Mouse (Mus musculus): ENCODE measurements around the gene Glra4. TPM values are rescaled to one million over a fixed set of nuclear protein-coding genes. Genes with fewer than 3 reads are reported as not detected.

The Glra4 gene
- not detected in 2 replicates for polyA plus RNA-seq (2016; fragmentation: Nextera tagmentation; extraction: Ambion mirVana)

DNA sequence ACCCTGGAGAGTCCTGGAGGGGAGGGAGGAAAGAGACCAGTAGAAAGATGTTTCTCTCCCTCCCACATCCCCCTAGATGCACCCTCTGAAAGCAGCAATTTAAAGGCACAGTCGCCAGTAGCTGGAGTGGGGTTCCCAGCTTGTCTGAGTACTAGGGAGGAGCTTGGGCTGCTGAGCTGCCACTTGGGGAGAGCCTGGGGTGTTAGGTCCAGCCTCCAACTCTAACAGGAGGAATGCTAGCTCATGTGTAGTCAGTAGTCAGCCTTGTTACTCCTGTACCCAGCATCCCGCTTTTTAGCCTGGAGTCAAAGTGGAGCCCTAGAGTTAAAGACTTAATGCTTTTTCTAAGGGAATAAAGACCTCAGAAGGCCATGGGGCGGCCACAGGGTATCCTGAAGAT, at the start of gene Glra4:
Gene Glra4, minus strand, starts transcription at position 101 of the 400 bp plus-strand sequence.
- Histone ChIP-seq H3K9ac (no peak within 1 kb of the TSS), H3K4me2 (no peak within 1 kb of the TSS), H3K9me3 (replicated peaks) (no peaks in the 10 kb centered on the region), H3K27me3 (replicated peaks) (no peaks in the 10 kb centered on the region), H3K4me1 (replicated peaks) (no peaks in the 10 kb centered on the region), H3K4me3 (no peak within 1 kb of the TSS), H3K27ac (ENCODE audit: poor library complexity, severe bottlenecking) (no peak within 1 kb of the TSS), H3K36me3 (peaks cover 3% of the 10 kb centered on the region)
- 71% methylated on average over 3 of the region's 3 CpGs for WGBS
- no peak for ATAC-seq (ENCODE audit: insufficient number of reproducible peaks, low FRiP score)

DNA sequence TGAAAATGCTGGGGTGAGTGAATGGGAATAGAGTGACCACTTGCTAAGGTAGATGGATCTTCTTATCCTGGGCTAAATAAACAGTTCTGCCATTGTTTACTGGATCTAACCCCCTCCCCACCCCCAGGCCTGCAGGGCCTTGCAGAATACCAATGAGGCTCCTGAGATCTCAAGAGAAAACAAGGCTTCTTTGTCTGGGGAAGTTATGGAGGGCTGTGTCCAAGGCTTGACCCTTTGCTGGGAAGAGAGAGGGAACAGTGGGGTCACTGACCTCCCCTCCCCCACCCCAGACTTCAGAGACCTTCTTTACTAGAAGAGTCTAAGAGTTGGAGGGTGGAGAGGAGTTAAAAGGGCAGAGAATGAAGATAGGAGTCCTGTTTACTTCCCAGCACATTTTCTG, 48.7 kb upstream of the Glra4 start:
- no peak for ATAC-seq (ENCODE audit: insufficient number of reproducible peaks, low FRiP score)
- no peak overlapping the region for H3K9ac ChIP-seq
- H3K9me3 ChIP-seq (replicated peaks), result no peaks in the 10 kb centered on the region

DNA sequence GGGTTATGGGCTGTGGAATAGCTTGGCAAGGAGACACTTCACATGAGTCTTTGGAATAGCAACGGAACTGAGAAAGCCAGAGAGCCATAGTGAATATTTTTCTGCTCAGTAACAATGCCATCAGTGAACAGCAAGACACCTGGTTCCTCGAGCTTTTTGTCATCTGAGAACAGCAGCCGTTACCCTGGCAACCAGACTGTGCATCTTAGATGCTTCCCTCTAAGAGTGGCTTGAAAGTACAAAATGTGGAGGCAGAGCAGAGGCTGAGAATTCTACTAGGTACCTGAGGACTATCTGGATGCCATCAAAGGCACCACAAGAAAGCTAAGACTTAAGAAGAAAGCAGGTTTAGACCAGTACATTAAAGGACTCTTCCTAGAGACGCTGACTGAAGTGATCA, 45.1 kb upstream of the Glra4 start:
- WGBS, result 75% methylated on average over 4 of the region's 4 CpGs

More for the DNA sequence above, 48.7 kb upstream of the Glra4 start:
- H3K4me1 ChIP-seq (replicated peaks), result no peaks in the 10 kb centered on the region
- H3K4me3 ChIP-seq, result no peak overlapping the region
- H3K4me2 ChIP-seq, result no peak overlapping the region
- no peak overlapping the region for H3K27ac ChIP-seq (ENCODE audit: poor library complexity, severe bottlenecking)
- no peaks in the 10 kb centered on the region for H3K27me3 ChIP-seq (replicated peaks)
- H3K36me3 ChIP-seq, result 0 out of 2 replicates have a peak, but pooled peaks cover 8% of the 10 kb centered on the region

DNA sequence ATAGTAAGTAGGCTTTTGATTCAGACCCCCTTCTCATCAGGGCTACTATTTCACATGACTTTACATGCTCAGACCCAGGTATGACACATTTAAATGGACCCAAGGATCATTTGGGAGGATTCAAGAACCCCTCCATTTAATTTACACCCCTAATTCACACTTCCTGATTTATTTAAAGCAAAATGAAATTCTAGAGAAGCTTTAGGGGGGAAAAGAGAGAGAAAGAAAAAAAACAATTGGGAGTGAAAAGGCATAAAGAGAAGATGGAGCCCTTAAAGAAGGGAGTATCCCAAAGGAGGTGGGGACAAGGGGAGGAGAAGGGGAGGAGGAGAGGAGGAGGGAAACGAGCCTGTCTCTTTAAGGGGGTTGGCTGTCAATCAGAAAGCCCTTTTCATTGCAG, 42.4 kb upstream of the Glra4 start, which contains the start of gene Plp1:
Gene Plp1, plus strand, starts transcription at position 301 of the 400 bp plus-strand sequence.
- no peak within 1 kb of the TSS for H3K4me2 ChIP-seq
- H3K27ac ChIP-seq (ENCODE audit: poor library complexity, severe bottlenecking), result no peak within 1 kb of the TSS
- ATAC-seq (ENCODE audit: insufficient number of reproducible peaks, low FRiP score), result no peak
- no peaks in the 10 kb centered on the region for H3K27me3 ChIP-seq (replicated peaks)
- no peaks in the 10 kb centered on the region for H3K9me3 ChIP-seq (replicated peaks)
- no peaks in the 10 kb centered on the region for H3K4me1 ChIP-seq (replicated peaks)
- H3K9ac ChIP-seq, result no peak within 1 kb of the TSS
- H3K36me3 ChIP-seq, result no peaks in the 10 kb centered on the region
- WGBS, result 44% methylated on average over 1 of the region's 1 CpGs
- no peak within 1 kb of the TSS for H3K4me3 ChIP-seq

More for the DNA sequence above, 45.1 kb upstream of the Glra4 start:
- Histone ChIP-seq H3K4me2 (no peak overlapping the region), H3K4me1 (replicated peaks) (no peaks in the 10 kb centered on the region), H3K4me3 (no peak overlapping the region), H3K9me3 (replicated peaks) (no peaks in the 10 kb centered on the region), H3K27ac (ENCODE audit: poor library complexity, severe bottlenecking) (no peak overlapping the region), H3K27me3 (replicated peaks) (no peaks in the 10 kb centered on the region), H3K9ac (no peak overlapping the region), H3K36me3 (no peaks in the 10 kb centered on the region)
- ATAC-seq (ENCODE audit: insufficient number of reproducible peaks, low FRiP score), result no peak

DNA sequence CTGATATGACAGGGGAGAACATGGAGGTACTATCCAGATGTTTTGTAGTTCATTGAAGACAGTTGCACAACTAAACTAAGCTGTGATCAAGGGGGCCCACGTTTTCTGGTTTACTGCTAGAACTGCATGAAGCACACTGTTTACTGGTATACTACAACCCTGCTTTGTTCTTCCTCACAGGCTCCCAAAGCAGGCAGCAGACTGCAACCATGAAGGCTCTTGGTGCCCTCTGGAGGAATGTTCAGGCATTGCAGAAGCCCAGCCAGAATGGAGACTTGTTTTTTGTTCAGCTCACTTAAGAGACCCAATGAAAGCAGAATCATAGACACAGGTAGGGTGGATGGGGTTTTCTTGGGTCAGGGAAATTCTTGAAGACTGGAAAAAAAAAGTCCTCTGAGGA, 40.3 kb upstream of the Glra4 start:
- H3K27ac ChIP-seq (ENCODE audit: poor library complexity, severe bottlenecking), result no peak overlapping the region
- H3K4me1 ChIP-seq (replicated peaks), result no peaks in the 10 kb centered on the region
- no peaks in the 10 kb centered on the region for H3K9me3 ChIP-seq (replicated peaks)
- H3K4me2 ChIP-seq, result no peak overlapping the region
- H3K27me3 ChIP-seq (replicated peaks), result no peaks in the 10 kb centered on the region
- 6% methylated on average over 1 of the region's 1 CpGs for WGBS
- no peak overlapping the region for H3K9ac ChIP-seq
- no peaks in the 10 kb centered on the region for H3K36me3 ChIP-seq
- ATAC-seq (ENCODE audit: insufficient number of reproducible peaks, low FRiP score), result no peak
- H3K4me3 ChIP-seq, result no peak overlapping the region

DNA sequence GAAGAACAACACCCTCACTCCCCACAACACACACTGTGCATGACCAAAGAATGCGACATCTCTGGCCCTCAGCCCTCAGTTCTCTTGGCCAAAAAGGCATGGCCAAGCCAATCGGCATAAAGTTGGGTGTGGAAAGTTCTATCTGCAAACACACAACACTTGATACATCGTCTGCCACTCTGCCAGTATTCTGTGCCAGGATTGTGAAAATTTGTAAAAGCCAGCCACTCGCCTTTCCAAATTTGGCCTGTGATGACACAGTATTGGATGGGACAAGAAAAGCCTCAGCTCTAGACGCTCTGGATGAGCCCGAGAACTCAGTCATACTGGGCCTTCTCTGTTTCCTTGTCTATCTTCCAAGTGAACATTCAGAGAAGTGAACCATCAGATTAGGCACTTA, 39.8 kb upstream of the Glra4 start:
- no peaks in the 10 kb centered on the region for H3K27me3 ChIP-seq (replicated peaks)
- H3K9me3 ChIP-seq (replicated peaks), result no peaks in the 10 kb centered on the region
- no peak for ATAC-seq (ENCODE audit: insufficient number of reproducible peaks, low FRiP score)
- no peaks in the 10 kb centered on the region for H3K36me3 ChIP-seq
- H3K4me1 ChIP-seq (replicated peaks), result no peaks in the 10 kb centered on the region
- 77% methylated on average over 6 of the region's 6 CpGs for WGBS
- H3K27ac ChIP-seq (ENCODE audit: poor library complexity, severe bottlenecking), result no peak overlapping the region
- no peak overlapping the region for H3K4me3 ChIP-seq
- no peak overlapping the region for H3K9ac ChIP-seq
- H3K4me2 ChIP-seq, result no peak overlapping the region

DNA sequence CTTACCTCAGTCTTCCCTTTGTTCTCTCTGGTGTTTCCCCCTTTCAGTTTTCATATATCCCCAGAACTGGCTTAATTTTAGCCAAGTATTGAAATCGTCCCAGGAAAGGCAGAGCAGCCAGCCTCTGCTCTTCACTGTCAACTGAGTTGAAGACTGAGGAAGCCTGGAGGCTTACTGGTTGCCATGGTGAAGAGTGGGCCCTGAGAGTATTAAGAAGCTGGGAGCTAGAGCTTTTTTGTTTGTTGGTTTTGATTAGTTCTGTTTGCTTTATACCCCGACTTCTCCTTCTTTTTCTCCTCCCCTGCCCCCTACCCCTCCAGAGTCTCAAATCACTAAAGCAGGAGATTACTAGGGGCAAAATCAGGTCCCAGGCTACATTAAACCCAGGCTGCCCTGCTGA, 17.3 kb upstream of the Glra4 start:
- no peak overlapping the region for H3K9ac ChIP-seq
- no peaks in the 10 kb centered on the region for H3K9me3 ChIP-seq (replicated peaks)
- peaks cover 2% of the 10 kb centered on the region; the same call in 1 of the 2 replicates for H3K36me3 ChIP-seq
- WGBS, result 42% methylated on average over 2 of the region's 2 CpGs
- no peaks in the 10 kb centered on the region for H3K4me1 ChIP-seq (replicated peaks)
- no peak overlapping the region for H3K4me3 ChIP-seq
- H3K4me2 ChIP-seq, result no peak overlapping the region
- no peak for ATAC-seq (ENCODE audit: insufficient number of reproducible peaks, low FRiP score)
- H3K27me3 ChIP-seq (replicated peaks), result no peaks in the 10 kb centered on the region
- H3K27ac ChIP-seq (ENCODE audit: poor library complexity, severe bottlenecking), result no peak overlapping the region

DNA sequence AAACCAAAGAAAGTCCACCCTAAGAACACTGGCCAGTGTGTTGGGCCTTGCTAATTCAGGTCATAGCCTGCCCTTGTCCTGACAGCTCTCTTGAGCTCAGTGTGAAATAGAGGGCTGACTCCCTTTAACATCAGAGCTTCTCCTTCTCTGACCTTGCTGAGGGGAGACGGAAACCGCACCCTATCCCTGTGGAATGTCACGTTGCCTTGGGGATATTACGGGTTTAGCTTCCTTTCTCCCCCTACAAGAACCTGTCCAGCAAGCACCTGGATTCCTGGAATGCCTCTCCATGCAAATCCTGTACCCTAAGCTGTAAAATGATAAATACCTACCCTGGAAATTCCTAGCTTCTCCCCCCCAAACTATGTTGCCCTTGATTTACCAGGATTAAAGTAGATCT, 9.5 kb upstream of the Glra4 start:
- WGBS, result 69% methylated on average over 4 of the region's 4 CpGs
- no peak overlapping the region for H3K27ac ChIP-seq (ENCODE audit: poor library complexity, severe bottlenecking)

DNA sequence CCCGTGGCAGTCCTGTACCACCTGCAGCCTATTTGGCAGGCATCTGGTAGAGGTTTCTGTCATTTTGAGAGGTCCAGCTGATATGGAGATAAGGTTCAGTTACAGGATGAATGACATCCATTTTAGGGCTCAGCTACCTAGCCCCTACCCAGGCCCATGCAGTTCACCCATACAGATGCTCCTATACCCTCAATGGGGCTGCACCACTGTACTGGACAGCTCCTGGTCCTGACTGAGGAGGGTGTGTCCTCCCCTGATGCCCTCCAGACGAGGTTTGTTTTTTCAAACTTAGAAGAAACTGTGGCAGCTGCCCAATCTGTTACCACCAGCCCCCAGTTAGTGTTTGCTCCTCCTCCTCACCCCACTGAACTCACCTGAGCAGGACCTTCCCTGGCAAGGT, 679 bp downstream of the Glra4 start:
- WGBS, result 54% methylated on average over 2 of the region's 2 CpGs
- no peak overlapping the region for H3K27ac ChIP-seq (ENCODE audit: poor library complexity, severe bottlenecking)
- no peak for ATAC-seq (ENCODE audit: insufficient number of reproducible peaks, low FRiP score)

More for the DNA sequence above, 9.5 kb upstream of the Glra4 start:
- no peaks in the 10 kb centered on the region for H3K36me3 ChIP-seq
- no peaks in the 10 kb centered on the region for H3K9me3 ChIP-seq (replicated peaks)
- H3K27me3 ChIP-seq (replicated peaks), result no peaks in the 10 kb centered on the region
- no peaks in the 10 kb centered on the region for H3K4me1 ChIP-seq (replicated peaks)
- H3K9ac ChIP-seq, result no peak overlapping the region
- ATAC-seq (ENCODE audit: insufficient number of reproducible peaks, low FRiP score), result no peak
- no peak overlapping the region for H3K4me2 ChIP-seq
- no peak overlapping the region for H3K4me3 ChIP-seq

DNA sequence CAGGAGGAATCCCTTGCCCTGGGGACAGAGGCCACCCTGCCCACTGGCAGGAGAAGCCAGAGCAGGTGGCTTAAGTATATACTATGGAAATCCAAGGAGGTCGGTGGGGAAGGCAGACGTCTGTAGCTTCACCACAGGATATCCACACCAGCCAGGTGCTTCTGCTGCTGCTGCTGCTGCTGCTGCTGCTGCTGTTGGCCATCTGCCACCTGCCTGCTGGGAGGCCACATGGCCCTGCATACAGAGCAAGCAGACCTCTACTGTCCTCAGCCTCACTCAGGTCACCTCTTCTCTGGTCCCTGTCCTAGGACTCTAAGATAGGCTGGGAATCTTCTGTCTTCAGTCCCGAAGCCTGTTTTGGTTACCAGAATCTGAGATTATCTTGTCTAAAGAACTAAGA, 1.9 kb downstream of the Glra4 start:
- H3K4me1 ChIP-seq (replicated peaks), result no peaks in the 10 kb centered on the region
- ATAC-seq (ENCODE audit: insufficient number of reproducible peaks, low FRiP score), result no peak
- 79% methylated on average over 3 of the region's 3 CpGs for WGBS
- H3K9ac ChIP-seq, result no peak overlapping the region
- H3K27ac ChIP-seq (ENCODE audit: poor library complexity, severe bottlenecking), result no peak overlapping the region
- no peak overlapping the region for H3K4me3 ChIP-seq
- no peaks in the 10 kb centered on the region for H3K27me3 ChIP-seq (replicated peaks)
- H3K4me2 ChIP-seq, result no peak overlapping the region
- H3K36me3 ChIP-seq, result peaks cover 3% of the 10 kb centered on the region
- no peaks in the 10 kb centered on the region for H3K9me3 ChIP-seq (replicated peaks)

More for the DNA sequence above, 679 bp downstream of the Glra4 start:
- no peak overlapping the region for H3K4me2 ChIP-seq
- no peaks in the 10 kb centered on the region for H3K4me1 ChIP-seq (replicated peaks)
- H3K9me3 ChIP-seq (replicated peaks), result no peaks in the 10 kb centered on the region
- peaks cover 3% of the 10 kb centered on the region for H3K36me3 ChIP-seq
- no peaks in the 10 kb centered on the region for H3K27me3 ChIP-seq (replicated peaks)
- no peak overlapping the region for H3K9ac ChIP-seq
- no peak overlapping the region for H3K4me3 ChIP-seq

DNA sequence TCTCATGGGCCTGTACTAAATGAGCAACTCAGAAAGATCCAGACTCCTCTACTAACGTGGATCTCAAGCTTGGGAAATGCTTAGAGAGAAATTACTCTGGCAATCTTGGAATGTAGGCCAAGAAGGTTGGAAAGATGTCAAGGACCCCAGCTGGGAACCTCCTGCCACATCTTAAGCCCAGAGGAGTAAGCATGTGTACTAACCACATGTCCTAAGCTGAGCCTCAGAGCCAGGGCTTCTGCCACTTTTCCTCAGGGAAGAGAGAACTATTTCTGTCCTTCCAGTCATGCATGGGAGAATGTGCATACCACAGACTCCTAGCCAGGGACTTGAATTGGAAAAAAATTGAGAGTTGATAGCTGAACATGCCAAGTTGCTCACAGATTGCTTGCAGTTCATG, 6.9 kb downstream of the Glra4 start:
- no peaks in the 10 kb centered on the region for H3K9me3 ChIP-seq (replicated peaks)
- H3K27me3 ChIP-seq (replicated peaks), result no peaks in the 10 kb centered on the region
- no peak overlapping the region for H3K4me2 ChIP-seq
- peaks cover 2% of the 10 kb centered on the region for H3K36me3 ChIP-seq
- no peak for ATAC-seq (ENCODE audit: insufficient number of reproducible peaks, low FRiP score)
- H3K4me1 ChIP-seq (replicated peaks), result no peaks in the 10 kb centered on the region
- no peak overlapping the region for H3K27ac ChIP-seq (ENCODE audit: poor library complexity, severe bottlenecking)
- 68% methylated on average over 1 of the region's 1 CpGs for WGBS
- H3K9ac ChIP-seq, result no peak overlapping the region
- H3K4me3 ChIP-seq, result no peak overlapping the region
